ENCODE assay signal across 7 mouse cellular contexts in genomic region chr5:5159521-5159920, GRCm38 (mm10).
"Had no signal": no experiment of that assay in that cellular context is flagged by ENCODE, and none has a peak within 500 bp of the region (broad histone marks: within the 10 kb centered on the region; RNA-seq: fewer than 3 reads in every experiment).

No protein-coding gene starts in this region.

- ATAC-seq: liver, embryonic 12.5 days; midbrain, embryonic 15.5 days had no signal

- DNase-seq: kidney, adult 9 months; kidney, postnatal 10 days; kidney, postnatal 4 days; lung, postnatal 14 days; thymus, postnatal 36 days had no signal
